Mouse (Mus musculus): ENCODE results near the gene Trak1. TPM values are rescaled to one million over a fixed set of nuclear protein-coding genes. Genes with fewer than 3 reads are reported as not detected.

Gene Trak1
- polyA plus RNA-seq, 1 experiment = 31.0 TPM

DNA sequence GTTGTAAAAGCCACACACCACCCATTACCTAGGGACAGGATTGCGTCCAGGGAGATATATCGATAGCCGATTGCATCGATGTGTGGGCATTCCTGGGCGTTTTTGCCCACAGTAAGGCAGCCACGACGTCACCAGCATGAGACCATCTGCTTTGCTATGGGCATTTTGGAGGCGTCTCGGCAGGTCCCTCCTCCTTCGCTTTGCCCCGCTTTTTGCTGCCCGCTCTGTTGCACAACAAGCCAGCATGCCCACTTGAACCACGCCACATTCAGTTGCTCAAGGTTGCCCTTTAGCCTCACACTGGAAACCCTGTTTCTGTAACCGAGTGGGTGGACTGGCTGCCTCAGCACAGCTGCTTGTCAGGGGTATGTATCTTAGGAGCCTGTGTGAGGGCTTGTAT, 85.3 kb downstream of the Trak1 start:
- Histone ChIP-seq H3K4me1 (ENCODE audit: control insufficient read depth, insufficient read depth, insufficient read length) (no peaks in the 10 kb centered on the region; the same call in 1 of the 2 replicates), H3K4me3 (ENCODE audit: extremely low read depth, insufficient read depth, insufficient read length) (no peak overlapping the region), H3K36me3 (ENCODE audit: control insufficient read depth, insufficient read depth, low read length) (no peaks in the 10 kb centered on the region), H3K27me3 (ENCODE audit: control insufficient read depth, insufficient read depth, low read length) (no peaks in the 10 kb centered on the region), H3K27ac (ENCODE audit: insufficient read depth, low read length) (no peak overlapping the region)
- WGBS = 94% methylated on average over 14 of the region's 14 CpGs
- TF ChIP-seq CTCF (IDR thresholded peaks at IDR 0.05; ENCODE audit: extremely low read depth, insufficient read depth, insufficient read length, insufficient replicate concordance) (no peak), POLR2A (IDR thresholded peaks at IDR 0.05; ENCODE audit: low read depth, low read length) (no peak)
- DNase-seq (ENCODE audit: low read depth in 1 of 2, low spot score in 2 of 2) = no peak

GRCm38 (mm10) chr9:121383180-121383586, 85.9 kb downstream of the Trak1 start:
- no peaks in the 10 kb centered on the region for H3K36me3 ChIP-seq (ENCODE audit: control insufficient read depth, insufficient read depth, low read length)
- DNase-seq (ENCODE audit: low read depth in 1 of 2, low spot score in 2 of 2) = no peak
- no peaks in the 10 kb centered on the region for H3K27me3 ChIP-seq (ENCODE audit: control insufficient read depth, insufficient read depth, low read length)
- TF ChIP-seq CTCF (IDR thresholded peaks at IDR 0.05; ENCODE audit: extremely low read depth, insufficient read depth, insufficient read length, insufficient replicate concordance) = no peak
- TF ChIP-seq POLR2A (IDR thresholded peaks at IDR 0.05; ENCODE audit: low read depth, low read length) = no peak
- H3K4me1 ChIP-seq (ENCODE audit: control insufficient read depth, insufficient read depth, insufficient read length) = no peaks in the 10 kb centered on the region; the same call in 1 of the 2 replicates
- no peak overlapping the region for H3K4me3 ChIP-seq (ENCODE audit: extremely low read depth, insufficient read depth, insufficient read length)
- 93% methylated on average over 9 of the region's 9 CpGs for WGBS
- no peak overlapping the region for H3K27ac ChIP-seq (ENCODE audit: insufficient read depth, low read length)

- Histone ChIP-seq H3K27ac (ENCODE audit: insufficient read depth, low read length) (no peak overlapping the region), H3K4me1 (ENCODE audit: control insufficient read depth, insufficient read depth, insufficient read length) (no peaks in the 10 kb centered on the region; the same call in 1 of the 2 replicates), H3K27me3 (ENCODE audit: control insufficient read depth, insufficient read depth, low read length) (no peaks in the 10 kb centered on the region), H3K4me3 (ENCODE audit: extremely low read depth, insufficient read depth, insufficient read length) (no peak overlapping the region), H3K36me3 (ENCODE audit: control insufficient read depth, insufficient read depth, low read length) (no peaks in the 10 kb centered on the region)
- 71% methylated on average over 7 of the region's 7 CpGs for WGBS
- no peak for TF ChIP-seq POLR2A (IDR thresholded peaks at IDR 0.05; ENCODE audit: low read depth, low read length)
- no peak for TF ChIP-seq CTCF (IDR thresholded peaks at IDR 0.05; ENCODE audit: extremely low read depth, insufficient read depth, insufficient read length, insufficient replicate concordance)
- no peak for DNase-seq (ENCODE audit: low read depth in 1 of 2, low spot score in 2 of 2)
These were observed 87.3 kb downstream of the Trak1 start for GRCm38 (mm10) chr9:121384620-121385019.

DNA sequence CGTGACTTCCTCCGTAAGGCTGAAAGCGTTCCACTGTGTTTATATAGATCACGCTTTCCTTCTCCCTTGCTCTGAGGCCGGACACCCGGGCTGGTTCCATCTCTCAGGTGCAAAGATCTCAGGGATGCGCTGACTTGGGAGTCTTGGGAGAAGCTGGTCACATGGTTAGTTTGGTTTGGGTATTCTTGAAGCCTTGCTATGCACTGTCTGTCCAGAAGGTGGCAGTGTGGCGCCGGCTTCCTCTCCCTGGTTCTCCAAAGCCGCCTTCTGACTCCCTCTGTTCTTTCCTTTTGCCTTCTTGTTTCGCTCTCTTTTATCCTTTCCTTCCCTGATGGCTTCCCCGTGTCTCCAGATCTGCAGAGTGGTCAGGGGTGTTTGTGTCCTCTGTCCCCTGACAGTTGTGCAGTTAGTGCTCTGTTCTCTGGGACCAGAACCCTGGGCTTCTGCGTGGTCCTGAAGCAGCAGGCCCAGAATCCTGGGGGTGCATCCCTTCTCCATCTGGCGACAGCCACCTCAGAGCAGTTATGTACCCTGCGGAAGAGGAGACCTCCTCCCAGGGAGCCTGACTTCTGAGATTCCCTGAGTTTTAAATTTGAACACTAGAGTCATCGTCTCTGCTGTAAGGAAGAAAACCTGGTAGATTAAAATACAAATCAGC, 87.9 kb downstream of the Trak1 start:
- H3K4me1 ChIP-seq (ENCODE audit: control insufficient read depth, insufficient read depth, insufficient read length) = no peaks in the 10 kb centered on the region; the same call in 1 of the 2 replicates
- 53% methylated on average over 16 of the region's 16 CpGs for WGBS
- no peaks in the 10 kb centered on the region for H3K27me3 ChIP-seq (ENCODE audit: control insufficient read depth, insufficient read depth, low read length)
- H3K36me3 ChIP-seq (ENCODE audit: control insufficient read depth, insufficient read depth, low read length) = no peaks in the 10 kb centered on the region
- no peak overlapping the region for H3K4me3 ChIP-seq (ENCODE audit: extremely low read depth, insufficient read depth, insufficient read length)
- TF ChIP-seq POLR2A (IDR thresholded peaks at IDR 0.05; ENCODE audit: low read depth, low read length) = no peak
- TF ChIP-seq CTCF (IDR thresholded peaks at IDR 0.05; ENCODE audit: extremely low read depth, insufficient read depth, insufficient read length, insufficient replicate concordance) = peak; percentile 83
- peak in 1 of 2 experiments; percentile 58 for DNase-seq (ENCODE audit: low read depth in 1 of 2, low spot score in 2 of 2)
- no peak overlapping the region for H3K27ac ChIP-seq (ENCODE audit: insufficient read depth, low read length)

DNA sequence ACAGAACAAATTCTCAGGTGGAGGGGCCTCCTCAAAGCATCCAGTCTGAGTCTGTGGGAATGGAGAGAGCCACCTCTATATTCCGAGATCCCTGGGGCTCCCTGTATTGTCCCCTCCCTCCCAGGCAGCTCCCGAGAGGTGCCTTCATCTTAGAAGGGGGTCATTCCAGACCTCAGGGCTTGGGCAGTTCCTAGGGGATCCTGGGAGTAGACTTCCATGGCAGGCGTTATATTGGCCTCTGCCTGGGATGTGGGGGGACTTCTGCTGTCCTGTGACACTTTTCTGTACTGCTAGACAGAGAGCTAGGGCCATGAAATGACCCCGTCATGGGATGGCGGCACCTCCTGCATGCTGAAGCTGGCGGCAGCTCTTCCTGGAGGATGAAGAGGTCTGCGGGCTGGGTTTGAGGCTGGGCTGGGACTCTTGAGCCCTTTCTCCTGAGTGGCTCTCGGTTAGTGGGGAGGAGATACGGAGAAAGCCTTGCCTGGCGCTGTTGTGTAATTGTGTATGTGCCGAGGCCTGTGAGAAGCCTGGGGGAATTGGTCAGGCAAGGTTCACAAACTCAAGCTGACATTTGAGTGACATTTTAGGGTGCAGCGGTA, 88.5 kb downstream of the Trak1 start:
- WGBS = 94% methylated on average over 12 of the region's 12 CpGs
- DNase-seq (ENCODE audit: low read depth in 1 of 2, low spot score in 2 of 2) = no peak
- no peak for TF ChIP-seq CTCF (IDR thresholded peaks at IDR 0.05; ENCODE audit: extremely low read depth, insufficient read depth, insufficient read length, insufficient replicate concordance)
- TF ChIP-seq POLR2A (IDR thresholded peaks at IDR 0.05; ENCODE audit: low read depth, low read length) = no peak
- Histone ChIP-seq H3K4me3 (ENCODE audit: extremely low read depth, insufficient read depth, insufficient read length) (no peak overlapping the region), H3K27ac (ENCODE audit: insufficient read depth, low read length) (no peak overlapping the region), H3K4me1 (ENCODE audit: control insufficient read depth, insufficient read depth, insufficient read length) (no peaks in the 10 kb centered on the region; the same call in 1 of the 2 replicates), H3K36me3 (ENCODE audit: control insufficient read depth, insufficient read depth, low read length) (no peaks in the 10 kb centered on the region), H3K27me3 (ENCODE audit: control insufficient read depth, insufficient read depth, low read length) (no peaks in the 10 kb centered on the region)

DNA sequence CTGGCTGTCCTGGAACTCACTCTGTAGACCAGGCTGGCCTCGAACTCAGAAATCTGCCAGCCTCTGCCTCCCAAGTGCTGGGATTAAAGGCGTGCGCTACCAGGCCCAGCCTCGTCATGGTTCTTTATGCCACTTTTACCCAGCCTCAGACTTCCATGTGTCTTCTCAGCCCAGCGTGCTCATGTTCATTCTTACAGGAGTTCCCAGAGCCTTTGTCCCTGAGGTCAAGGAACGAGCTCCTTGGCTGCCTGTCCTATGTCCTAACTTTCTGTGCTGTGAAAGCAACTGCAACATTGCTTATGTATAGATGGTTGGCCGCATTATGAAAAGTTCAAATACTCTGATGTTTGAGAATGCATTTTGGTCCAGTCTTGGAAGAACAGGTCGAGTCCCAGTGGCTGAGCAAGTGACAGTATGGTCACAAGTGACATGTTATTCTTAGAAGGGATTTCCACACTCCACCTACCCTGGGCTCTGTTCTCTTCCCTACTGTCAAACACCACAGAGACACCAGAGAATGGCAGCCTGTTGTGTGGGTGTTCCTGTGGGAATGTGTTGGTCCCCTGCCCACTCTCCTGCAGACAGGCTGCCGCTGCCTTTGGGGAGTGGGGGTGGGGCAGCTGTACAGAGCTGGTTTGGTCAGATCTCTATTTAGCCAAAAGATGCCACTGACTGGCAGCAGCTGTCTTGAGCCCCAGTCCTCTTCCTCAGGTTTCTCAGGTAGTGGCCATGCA, 90.4 kb downstream of the Trak1 start:
- WGBS = 91% methylated on average over 9 of the region's 9 CpGs
- H3K4me1 ChIP-seq (ENCODE audit: control insufficient read depth, insufficient read depth, insufficient read length) = no peaks in the 10 kb centered on the region; the same call in 1 of the 2 replicates
- DNase-seq (ENCODE audit: low read depth in 1 of 2, low spot score in 2 of 2) = no peak
- TF ChIP-seq POLR2A (IDR thresholded peaks at IDR 0.05; ENCODE audit: low read depth, low read length) (no peak), CTCF (IDR thresholded peaks at IDR 0.05; ENCODE audit: extremely low read depth, insufficient read depth, insufficient read length, insufficient replicate concordance) (no peak)
- no peak overlapping the region for H3K27ac ChIP-seq (ENCODE audit: insufficient read depth, low read length)
- peaks cover 3% of the 10 kb centered on the region for H3K36me3 ChIP-seq (ENCODE audit: control insufficient read depth, insufficient read depth, low read length)
- no peaks in the 10 kb centered on the region for H3K27me3 ChIP-seq (ENCODE audit: control insufficient read depth, insufficient read depth, low read length)
- no peak overlapping the region for H3K4me3 ChIP-seq (ENCODE audit: extremely low read depth, insufficient read depth, insufficient read length)
